ENCODE assay signal across 8 mouse cellular contexts in genomic region chr10:24111116-24111778, GRCm38 (mm10). TPM values are rescaled to one million over a fixed set of nuclear protein-coding genes. Genes with fewer than 3 reads are reported as not detected.
DNase-seq lines count a peak whose midpoint lies in the region; ATAC-seq and TF ChIP-seq lines count a peak whose summit lies in the region.
"Had no signal": no experiment of that assay in that cellular context is flagged by ENCODE, and none has a peak within 500 bp of the region (broad histone marks: within the 10 kb centered on the region; RNA-seq: fewer than 3 reads in every experiment).

No protein-coding gene starts in this region.

- peak; percentile 82 for DNase-seq in kidney, postnatal 0 days (ENCODE audit: low spot score)
- DNase-seq in ES-E14 (ENCODE audit: low read depth, low spot score): peak; percentile 64
- peak; percentile 81 for DNase-seq in adipocyte (ENCODE audit: low spot score)
- peak; percentile 44 for DNase-seq in embryonic facial prominence, embryonic 10.5 days (ENCODE audit: low spot score)
- peak; percentile 14 to 39 for DNase-seq in layer of hippocampus, postnatal 10 days (ENCODE audit: low spot score in 2 of 2)
- DNase-seq in retina, adult 2 months (ENCODE audit: low read depth, low spot score): peak; percentile 34

- no peak overlapping the region for H3K9ac ChIP-seq in kidney, postnatal 0 days (ENCODE audit: low read depth, low read length)
- no peak overlapping the region for H3K9ac ChIP-seq in kidney, embryonic 14.5 days (ENCODE audit: low read depth, low read length)
- H3K9ac ChIP-seq in ES-E14 (ENCODE audit: insufficient read depth, low read depth, low read length, poor library complexity, severe bottlenecking): no peak overlapping the region

- peak; percentile 84 for TF ChIP-seq CTCF in kidney, postnatal 0 days (IDR thresholded peaks at IDR 0.05; ENCODE audit: low read depth)

- WGBS in kidney, postnatal 0 days: 45% methylated on average over 6 of the region's 6 CpGs
- 53% methylated on average over 6 of the region's 6 CpGs for WGBS in kidney, embryonic 14.5 days
- WGBS in embryonic facial prominence, embryonic 10.5 days: 54% methylated on average over 6 of the region's 6 CpGs

- in situ Hi-C loops in ES-E14 (cut with MboI; ENCODE audit: low sequenced_read_pairs in 2 of 2, unreplicated experiment in 2 of 2): loop anchor here in 1 of 2 experiments (25.0 kb wide), 1 partner anchor 299 kb away; no protein-coding TSS in a partner anchor

- no peak overlapping the region for H3K4me3 ChIP-seq in kidney, postnatal 0 days (replicated peaks; ENCODE audit: low read depth, low read length)
- no peak overlapping the region for H3K4me3 ChIP-seq in kidney, embryonic 14.5 days (ENCODE audit: low read length)
- no peak overlapping the region for H3K4me3 ChIP-seq in ES-E14 (ENCODE audit: insufficient read depth in 1 of 2, low read depth in 1 of 2, low read length in 2 of 2, poor library complexity in 1 of 2, severe bottlenecking in 1 of 2)
- no peak overlapping the region for H3K4me3 ChIP-seq in embryonic facial prominence, embryonic 10.5 days

- H3K27ac ChIP-seq in kidney, postnatal 0 days: no peak overlapping the region
- H3K27ac ChIP-seq in kidney, embryonic 14.5 days (ENCODE audit: low read depth, low read length): no peak overlapping the region
- H3K27ac ChIP-seq in ES-E14 (ENCODE audit: insufficient read depth, low read depth, low read length, poor library complexity, severe bottlenecking): no peak overlapping the region
- no peak overlapping the region for H3K27ac ChIP-seq in embryonic facial prominence, embryonic 10.5 days (replicated peaks)

- ATAC-seq in kidney, postnatal 0 days (replicated peaks; ENCODE audit: low FRiP score, low read depth): no peak
- no peak for ATAC-seq in kidney, embryonic 14.5 days (ENCODE audit: low FRiP score, low TSS enrichment)

- H3K4me1 ChIP-seq in kidney, postnatal 0 days (replicated peaks; ENCODE audit: insufficient read depth, low read length): 0 out of 2 replicates have a peak, but pooled peaks cover 5% of the 10 kb centered on the region
- H3K4me1 ChIP-seq in kidney, embryonic 14.5 days (ENCODE audit: control insufficient read depth, insufficient read depth, low read length): no peaks in the 10 kb centered on the region
- no peaks in the 10 kb centered on the region for H3K4me1 ChIP-seq in ES-E14 (ENCODE audit: control insufficient read depth in 2 of 2, insufficient read depth in 2 of 2, low read length in 2 of 2, poor library complexity in 1 of 2)
- peaks cover 6% of the 10 kb centered on the region; the same call in 1 of the 2 replicates for H3K4me1 ChIP-seq in embryonic facial prominence, embryonic 10.5 days

- no peak overlapping the region for H3K4me2 ChIP-seq in kidney, postnatal 0 days (ENCODE audit: low read length)
- H3K4me2 ChIP-seq in kidney, embryonic 14.5 days (replicated peaks; ENCODE audit: low read depth, low read length): no peak overlapping the region

- no peaks in the 10 kb centered on the region for H3K36me3 ChIP-seq in kidney, postnatal 0 days (ENCODE audit: insufficient read depth, low read length)
- H3K36me3 ChIP-seq in kidney, embryonic 14.5 days (ENCODE audit: control insufficient read depth, insufficient read depth, low read length): no peaks in the 10 kb centered on the region
- no peaks in the 10 kb centered on the region for H3K36me3 ChIP-seq in ES-E14 (ENCODE audit: control insufficient read depth, insufficient read depth, low read length, poor library complexity, severe bottlenecking)
- H3K36me3 ChIP-seq in embryonic facial prominence, embryonic 10.5 days (replicated peaks): no peaks in the 10 kb centered on the region

- H3K27me3 ChIP-seq in kidney, postnatal 0 days (ENCODE audit: insufficient read depth, low read length): no peaks in the 10 kb centered on the region
- no peaks in the 10 kb centered on the region for H3K27me3 ChIP-seq in kidney, embryonic 14.5 days (ENCODE audit: control insufficient read depth, insufficient read depth, low read length)
- no peaks in the 10 kb centered on the region for H3K27me3 ChIP-seq in embryonic facial prominence, embryonic 10.5 days (replicated peaks; ENCODE audit: low read depth, poor library complexity, severe bottlenecking)

- no peaks in the 10 kb centered on the region for H3K9me3 ChIP-seq in kidney, postnatal 0 days (replicated peaks; ENCODE audit: low read length)
- peaks cover 5% of the 10 kb centered on the region for H3K9me3 ChIP-seq in kidney, embryonic 14.5 days (ENCODE audit: control insufficient read depth, low read length)
- H3K9me3 ChIP-seq in ES-E14 (ENCODE audit: control insufficient read depth, insufficient read depth, low read depth, low read length): no peaks in the 10 kb centered on the region
- H3K9me3 ChIP-seq in embryonic facial prominence, embryonic 10.5 days: peaks cover 7% of the 10 kb centered on the region; the same call in 1 of the 2 replicates

TF ChIP-seq in ES-E14, 5 proteins besides CTCF, POLR2A, EP300 and RAD21:
- TF ChIP-seq CHD2 (IDR thresholded peaks at IDR 0.05; ENCODE audit: low read depth, low read length) (no peak), HCFC1 (IDR thresholded peaks at IDR 0.05; ENCODE audit: borderline replicate concordance, insufficient read depth, low read length) (no peak), MAFK (IDR thresholded peaks at IDR 0.05; ENCODE audit: insufficient read depth, low read depth, low read length) (no peak), ZC3H11A (IDR thresholded peaks at IDR 0.05; ENCODE audit: borderline replicate concordance, low read depth, low read length) (peak; percentile 36; the same call in 1 of the 2 replicates), ZNF384 (IDR thresholded peaks at IDR 0.05; ENCODE audit: low read depth, low read length) (no peak)

RNA-seq across cellular contexts. Expression of gene Taar9, which starts 1.9 kb away (rescaled TPM):
- polyA plus RNA-seq in kidney, postnatal 0 days (2015; fragmentation: Nextera tagmentation; extraction: Ambion mirVana): not detected in 2 replicates
- polyA plus RNA-seq in kidney, embryonic 14.5 days (2014; fragmentation: Nextera tagmentation; extraction: Ambion mirVana): not detected in 2 replicates
- total RNA-seq in ES-E14 (2012; rRNA removed): not detected in 2 replicates
- not detected in 2 replicates for polyA plus RNA-seq in embryonic facial prominence, embryonic 10.5 days (2016; fragmentation: Nextera tagmentation; extraction: Ambion mirVana)
- total RNA-seq in layer of hippocampus, postnatal 10 days (2021): not detected
- polyA plus RNA-seq: frontal cortex, adult 2 months had no signal

RNA-seq across cellular contexts. Expression of gene Taar8c, which starts 9.5 kb away (rescaled TPM):
- not detected in 2 replicates for polyA plus RNA-seq in kidney, postnatal 0 days (2015; fragmentation: Nextera tagmentation; extraction: Ambion mirVana)
- polyA plus RNA-seq in kidney, embryonic 14.5 days (2014; fragmentation: Nextera tagmentation; extraction: Ambion mirVana): not detected in 2 replicates
- total RNA-seq in ES-E14 (2012; rRNA removed): not detected in 2 replicates
- not detected in 2 replicates for polyA plus RNA-seq in embryonic facial prominence, embryonic 10.5 days (2016; fragmentation: Nextera tagmentation; extraction: Ambion mirVana)
- not detected for total RNA-seq in layer of hippocampus, postnatal 10 days (2021)
- polyA plus RNA-seq: frontal cortex, adult 2 months had no signal

RNA-seq across cellular contexts. Expression of gene Taar8b, which starts 19.2 kb away (rescaled TPM):
- not detected in 2 replicates for polyA plus RNA-seq in kidney, postnatal 0 days (2015; fragmentation: Nextera tagmentation; extraction: Ambion mirVana)
- not detected in 2 replicates for polyA plus RNA-seq in kidney, embryonic 14.5 days (2014; fragmentation: Nextera tagmentation; extraction: Ambion mirVana)
- not detected in 2 replicates for total RNA-seq in ES-E14 (2012; rRNA removed)
- not detected in 2 replicates for polyA plus RNA-seq in embryonic facial prominence, embryonic 10.5 days (2016; fragmentation: Nextera tagmentation; extraction: Ambion mirVana)
- total RNA-seq in layer of hippocampus, postnatal 10 days (2021): not detected
- polyA plus RNA-seq: frontal cortex, adult 2 months had no signal

RNA-seq across cellular contexts. Expression of gene Taar8a, which starts 34.9 kb away (rescaled TPM):
- not detected in 2 replicates for polyA plus RNA-seq in kidney, postnatal 0 days (2015; fragmentation: Nextera tagmentation; extraction: Ambion mirVana)
- polyA plus RNA-seq in kidney, embryonic 14.5 days (2014; fragmentation: Nextera tagmentation; extraction: Ambion mirVana): not detected in 2 replicates
- not detected in 2 replicates for total RNA-seq in ES-E14 (2012; rRNA removed)
- polyA plus RNA-seq in embryonic facial prominence, embryonic 10.5 days (2016; fragmentation: Nextera tagmentation; extraction: Ambion mirVana): not detected in 2 replicates
- total RNA-seq in layer of hippocampus, postnatal 10 days (2021): not detected
- polyA plus RNA-seq: frontal cortex, adult 2 months had no signal

RNA-seq across cellular contexts. Expression of gene Stx7, which starts 37.9 kb away (rescaled TPM):
- 167 and 185 TPM in 2 replicates for polyA plus RNA-seq in kidney, postnatal 0 days (2015; fragmentation: Nextera tagmentation; extraction: Ambion mirVana)
- polyA plus RNA-seq in kidney, embryonic 14.5 days (2014; fragmentation: Nextera tagmentation; extraction: Ambion mirVana): 67.8 and 95.5 TPM in 2 replicates
- total RNA-seq in ES-E14 (2012; rRNA removed): 27.0 and 44.5 TPM in 2 replicates
- polyA plus RNA-seq in embryonic facial prominence, embryonic 10.5 days (2016; fragmentation: Nextera tagmentation; extraction: Ambion mirVana): 47.9 and 55.1 TPM in 2 replicates
- 100 to 1,000 TPM; 169 to 187 TPM for total RNA-seq in layer of hippocampus, postnatal 10 days (2021)

Comparison
In these comparisons a context has a peak if more than half of its experiments do, and no peak if none do; other contexts are left out.
1. DNase-seq: peak in every context shown above with its lines; median percentile 82 in kidney, postnatal 0 days; 81 in adipocyte; 64 in ES-E14; 44 in embryonic facial prominence, embryonic 10.5 days; 34 in retina, adult 2 months; 26 in layer of hippocampus, postnatal 10 days.